Mouse (Mus musculus) myocyte (in vitro differentiated cells): ENCODE results near the gene Arhgap22. TPM values are rescaled to one million over a fixed set of nuclear protein-coding genes. Genes with fewer than 3 reads are reported as not detected.

Source experiments
- H3K27me3 ChIP-seq: one replicate; pipeline ENCODE4 v1.6.1; 2011; ENCODE audit not compliant: control insufficient read depth, insufficient read depth, insufficient read length
- H3K36me3 ChIP-seq: one replicate; pipeline ENCODE4 v1.6.1; 2011; ENCODE audit not compliant: control insufficient read depth, insufficient read depth
- H3K4me2 ChIP-seq: one replicate; pipeline ENCODE4 v1.6.1; 2011; ENCODE audit warnings: low read depth, control low read depth
- H3K4me3 ChIP-seq: one replicate; pipeline ENCODE4 v1.5.1; 2011; ENCODE audit warnings: mild to moderate bottlenecking, control low read depth, moderate library complexity
- H3K79me2 ChIP-seq: one replicate; pipeline ENCODE4 v1.6.1; 2011; ENCODE audit not compliant: control insufficient read depth, insufficient read depth
- H3ac ChIP-seq: one replicate; pipeline ENCODE4 v1.6.1; 2011; ENCODE audit not compliant: control insufficient read depth, insufficient read length
- CEBPB ChIP-seq: IDR thresholded peaks from 2 replicates; pipeline ENCODE4 v1.6.1; 2011; ENCODE audit warnings: mild to moderate bottlenecking, moderate library complexity; ENCODE audit not compliant: poor library complexity, insufficient read depth, severe bottlenecking
- E2F4 ChIP-seq: IDR thresholded peaks from one replicate; pipeline ENCODE4 v1.6.1; 2011; ENCODE audit warnings: mild to moderate bottlenecking, control low read depth, moderate library complexity; ENCODE audit not compliant: insufficient read depth
- MAX ChIP-seq: IDR thresholded peaks from one replicate; pipeline ENCODE4 v1.6.1; 2011; ENCODE audit warnings: low read depth, mild to moderate bottlenecking, control low read depth
- MYOD1 ChIP-seq, 3 experiments: IDR thresholded peaks; one replicate each; pipeline ENCODE4 v1.6.1; 2011; ENCODE audit warnings: control low read depth in 2 of 3, low read depth in 2 of 3, mild to moderate bottlenecking in 2 of 3, moderate library complexity in 1 of 3; ENCODE audit not compliant: insufficient read length in 2 of 3, control insufficient read depth in 1 of 3
- MYOG ChIP-seq, 3 experiments: IDR thresholded peaks; one replicate each; pipeline ENCODE4 v1.6.1; 2011; ENCODE audit warnings: control low read depth in 2 of 3, low read depth in 2 of 3, mild to moderate bottlenecking in 2 of 3; ENCODE audit not compliant: insufficient read length in 2 of 3, control insufficient read depth in 1 of 3, insufficient read depth in 1 of 3
- POLR2A ChIP-seq: IDR thresholded peaks from one replicate; pipeline ENCODE4 v1.6.1; 2011; ENCODE audit warnings: low read depth, mild to moderate bottlenecking, control low read depth, moderate library complexity; ENCODE audit not compliant: insufficient read length
- POLR2AphosphoS2 ChIP-seq: IDR thresholded peaks from one replicate; pipeline ENCODE4 v1.6.1; 2011; ENCODE audit warnings: low read depth, control low read depth; ENCODE audit not compliant: insufficient read length
- REST ChIP-seq: IDR thresholded peaks from one replicate; pipeline ENCODE4 v1.6.1; 2011; ENCODE audit warnings: mild to moderate bottlenecking, control low read depth, moderate library complexity; ENCODE audit not compliant: insufficient read depth, insufficient read length
- SRF ChIP-seq: IDR thresholded peaks from one replicate; pipeline ENCODE4 v1.6.1; 2011; ENCODE audit warnings: low read depth; ENCODE audit not compliant: control insufficient read depth, insufficient read length
- TCF12 ChIP-seq: IDR thresholded peaks from one replicate; pipeline ENCODE4 v1.6.1; 2011; ENCODE audit warnings: mild to moderate bottlenecking, control low read depth; ENCODE audit not compliant: poor library complexity, insufficient read depth, severe bottlenecking
- TCF3 ChIP-seq: IDR thresholded peaks from one replicate; pipeline ENCODE4 v1.6.1; 2011; ENCODE audit warnings: low read depth, control low read depth; ENCODE audit not compliant: insufficient read length
- USF1 ChIP-seq: IDR thresholded peaks from one replicate; pipeline ENCODE4 v1.6.1; 2011; ENCODE audit warnings: low read depth, mild to moderate bottlenecking, control low read depth, moderate library complexity
- polyA plus RNA-seq: library from polyadenylated mRNA; unstranded; fragments of >200 nt; fragmentation: generic; extraction: Trizol; gene quantifications from one replicate; pipeline ENCODE4 v1.2.1, GENCODE M21; 2012; ENCODE audit warnings: missing spikeins

Arhgap22 gene
- polyA plus RNA-seq, 1 experiment, result 53.3 TPM

GRCm38 (mm10) chr14:33264795-33265194 lies 51.0 kb downstream of the Arhgap22 start:
- no peak for TF ChIP-seq MAX
- peak in 2 of 3 experiments; percentile 71 to 82 for TF ChIP-seq MYOG (IDR thresholded peaks at IDR 0.05; ENCODE audit: control insufficient read depth in 1 of 3, insufficient read depth in 1 of 3, insufficient read length in 2 of 3, low read depth in 2 of 3)
- no peak for TF ChIP-seq POLR2A
- TF ChIP-seq USF1, result no peak
- peak; percentile 54 for TF ChIP-seq TCF3
- TF ChIP-seq E2F4, result no peak
- TF ChIP-seq MYOD1 (IDR thresholded peaks at IDR 0.05; ENCODE audit: control insufficient read depth in 1 of 3, insufficient read length in 2 of 3, low read depth in 2 of 3), result peak in 2 of 3 experiments; percentile 86 to 94
- no peak for TF ChIP-seq POLR2AphosphoS2
- Histone ChIP-seq H3K27me3 (no peaks in the 10 kb centered on the region), H3K79me2 (peaks cover 94% of the 10 kb centered on the region), H3ac (no peak overlapping the region), H3K4me3 (no peak overlapping the region), H3K36me3 (peaks cover 68% of the 10 kb centered on the region), H3K4me2 (no peak overlapping the region)

- no peak overlapping the region for H3K4me3 ChIP-seq
- H3K36me3 ChIP-seq, result peaks cover 41% of the 10 kb centered on the region
- peaks cover 88% of the 10 kb centered on the region for H3K79me2 ChIP-seq
- no peak overlapping the region for H3ac ChIP-seq
- no peaks in the 10 kb centered on the region for H3K27me3 ChIP-seq
- TF ChIP-seq TCF12 (no peak), MYOG (IDR thresholded peaks at IDR 0.05; ENCODE audit: control insufficient read depth in 1 of 3, insufficient read depth in 1 of 3, insufficient read length in 2 of 3, low read depth in 2 of 3) (no peak), SRF (no peak), MYOD1 (IDR thresholded peaks at IDR 0.05; ENCODE audit: control insufficient read depth in 1 of 3, insufficient read length in 2 of 3, low read depth in 2 of 3) (no peak), E2F4 (no peak), TCF3 (no peak), MAX (no peak), POLR2AphosphoS2 (no peak), REST (no peak), POLR2A (no peak), CEBPB (no peak), USF1 (no peak)
- no peak overlapping the region for H3K4me2 ChIP-seq
These were observed 62.4 kb downstream of the Arhgap22 start for GRCm38 (mm10) chr14:33276240-33276639.

GRCm38 (mm10) chr14:33278374-33278773 lies 64.5 kb downstream of the Arhgap22 start:
- no peak overlapping the region for H3K4me3 ChIP-seq
- TF ChIP-seq USF1 (no peak), POLR2AphosphoS2 (no peak), MYOD1 (IDR thresholded peaks at IDR 0.05; ENCODE audit: control insufficient read depth in 1 of 3, insufficient read length in 2 of 3, low read depth in 2 of 3) (peak in 2 of 3 experiments; percentile 47 to 55), MYOG (IDR thresholded peaks at IDR 0.05; ENCODE audit: control insufficient read depth in 1 of 3, insufficient read depth in 1 of 3, insufficient read length in 2 of 3, low read depth in 2 of 3) (peak in 2 of 3 experiments; percentile 31 to 57)
- H3K79me2 ChIP-seq, result peaks cover 88% of the 10 kb centered on the region
- H3K27me3 ChIP-seq, result no peaks in the 10 kb centered on the region
- H3K36me3 ChIP-seq, result peaks cover 33% of the 10 kb centered on the region
- H3K4me2 ChIP-seq, result no peak overlapping the region
- H3ac ChIP-seq, result no peak overlapping the region

- Histone ChIP-seq H3K27me3 (no peaks in the 10 kb centered on the region), H3K36me3 (peaks cover 27% of the 10 kb centered on the region), H3K4me2 (no peak overlapping the region), H3K79me2 (peaks cover 89% of the 10 kb centered on the region), H3ac (no peak overlapping the region), H3K4me3 (no peak overlapping the region)
- TF ChIP-seq CEBPB, result no peak
- TF ChIP-seq TCF3, result no peak
- TF ChIP-seq REST, result no peak
- no peak for TF ChIP-seq MAX
- TF ChIP-seq E2F4, result no peak
- TF ChIP-seq USF1, result no peak
- no peak for TF ChIP-seq SRF
- no peak for TF ChIP-seq TCF12
- TF ChIP-seq MYOD1 (IDR thresholded peaks at IDR 0.05; ENCODE audit: control insufficient read depth in 1 of 3, insufficient read length in 2 of 3, low read depth in 2 of 3), result no peak
- TF ChIP-seq MYOG (IDR thresholded peaks at IDR 0.05; ENCODE audit: control insufficient read depth in 1 of 3, insufficient read depth in 1 of 3, insufficient read length in 2 of 3, low read depth in 2 of 3), result no peak
- TF ChIP-seq POLR2A, result no peak
- no peak for TF ChIP-seq POLR2AphosphoS2
These were observed 67.1 kb downstream of the Arhgap22 start for GRCm38 (mm10) chr14:33280921-33281320.

- Histone ChIP-seq H3K4me3 (no peak overlapping the region), H3K4me2 (no peak overlapping the region), H3K79me2 (peaks cover 85% of the 10 kb centered on the region), H3K36me3 (peaks cover 23% of the 10 kb centered on the region), H3K27me3 (no peaks in the 10 kb centered on the region), H3ac (no peak overlapping the region)
- no peak for TF ChIP-seq USF1
- no peak for TF ChIP-seq SRF
- TF ChIP-seq TCF12, result no peak
- TF ChIP-seq TCF3, result no peak
- TF ChIP-seq MAX, result no peak
- TF ChIP-seq MYOD1 (IDR thresholded peaks at IDR 0.05; ENCODE audit: control insufficient read depth in 1 of 3, insufficient read length in 2 of 3, low read depth in 2 of 3), result no peak
- TF ChIP-seq E2F4, result no peak
- no peak for TF ChIP-seq POLR2A
- TF ChIP-seq MYOG (IDR thresholded peaks at IDR 0.05; ENCODE audit: control insufficient read depth in 1 of 3, insufficient read depth in 1 of 3, insufficient read length in 2 of 3, low read depth in 2 of 3), result no peak
- TF ChIP-seq CEBPB, result no peak
- TF ChIP-seq POLR2AphosphoS2, result no peak
- no peak for TF ChIP-seq REST
These were observed 68.6 kb downstream of the Arhgap22 start for GRCm38 (mm10) chr14:33282447-33282846.
